Mouse (Mus musculus): ENCODE data around the gene Hdhd5. TPM values are rescaled to one million over a fixed set of nuclear protein-coding genes. Genes with fewer than 3 reads are reported as not detected.

Hdhd5 gene
- polyA plus RNA-seq, 1 experiment from 2014 or later: 7.1 TPM

GRCm38 (mm10) chr6:120539132-120539759 lies 8.1 kb upstream of the Hdhd5 start:
- Histone ChIP-seq H3K4me2 (ENCODE audit: low read depth, low read length) (peak overlapping the region; percentile 50), H3K27me3 (ENCODE audit: insufficient read depth, low read length) (no peaks in the 10 kb centered on the region), H3K9me3 (ENCODE audit: low read length) (no peaks in the 10 kb centered on the region), H3K4me1 (ENCODE audit: insufficient read depth) (peaks cover 5% of the 10 kb centered on the region), H3K36me3 (replicated peaks; ENCODE audit: insufficient read depth, low read length) (no peaks in the 10 kb centered on the region), H3K4me3 (ENCODE audit: low read depth, low read length) (no peak overlapping the region), H3K27ac (ENCODE audit: low read depth) (peak overlapping the region; percentile 77), H3K9ac (replicated peaks) (no peak overlapping the region; the same call in 1 of the 2 replicates)
- ATAC-seq: peak; percentile 91
- peak; percentile 87 for DNase-seq
- TF ChIP-seq EP300 (IDR thresholded peaks at IDR 0.05; ENCODE audit: low read depth) (no peak), CTCF (IDR thresholded peaks at IDR 0.05; ENCODE audit: low read depth) (peak; percentile 99)
- WGBS (ENCODE audit: insufficient replicate concordance): 12% methylated on average over 16 of the region's 16 CpGs

- no peak for TF ChIP-seq EP300 (IDR thresholded peaks at IDR 0.05; ENCODE audit: low read depth)
- peak; percentile 46 for TF ChIP-seq CTCF (IDR thresholded peaks at IDR 0.05; ENCODE audit: low read depth)
- WGBS (ENCODE audit: insufficient replicate concordance): 78% methylated on average over 2 of the region's 2 CpGs
- H3K9ac ChIP-seq (replicated peaks): no peak overlapping the region
- no peak overlapping the region for H3K4me2 ChIP-seq (ENCODE audit: low read depth, low read length)
- no peak for DNase-seq
- H3K4me1 ChIP-seq (ENCODE audit: insufficient read depth): peaks cover 11% of the 10 kb centered on the region
- H3K9me3 ChIP-seq (ENCODE audit: low read length): no peaks in the 10 kb centered on the region
- H3K27me3 ChIP-seq (ENCODE audit: insufficient read depth, low read length): no peaks in the 10 kb centered on the region
- no peaks in the 10 kb centered on the region for H3K36me3 ChIP-seq (replicated peaks; ENCODE audit: insufficient read depth, low read length)
- no peak for ATAC-seq
- H3K27ac ChIP-seq (ENCODE audit: low read depth): no peak overlapping the region
- no peak overlapping the region for H3K4me3 ChIP-seq (ENCODE audit: low read depth, low read length)
Measured at GRCm38 (mm10) chr6:120536337-120536736, 5.2 kb upstream of the Hdhd5 start.

- ATAC-seq: no peak
- Histone ChIP-seq H3K9me3 (ENCODE audit: low read length) (no peaks in the 10 kb centered on the region), H3K4me3 (ENCODE audit: low read depth, low read length) (no peak overlapping the region), H3K4me1 (ENCODE audit: insufficient read depth) (peaks cover 22% of the 10 kb centered on the region), H3K27me3 (ENCODE audit: insufficient read depth, low read length) (no peaks in the 10 kb centered on the region), H3K9ac (replicated peaks) (no peak overlapping the region), H3K4me2 (ENCODE audit: low read depth, low read length) (peak overlapping the region; percentile 98; the same call in 1 of the 2 replicates), H3K36me3 (replicated peaks; ENCODE audit: insufficient read depth, low read length) (no peaks in the 10 kb centered on the region), H3K27ac (ENCODE audit: low read depth) (no peak overlapping the region)
- TF ChIP-seq EP300 (IDR thresholded peaks at IDR 0.05; ENCODE audit: low read depth) (no peak), CTCF (IDR thresholded peaks at IDR 0.05; ENCODE audit: low read depth) (no peak)
- DNase-seq: no peak
- WGBS (ENCODE audit: insufficient replicate concordance): 78% methylated on average over 1 of the region's 1 CpGs
Measured at GRCm38 (mm10) chr6:120532594-120532993, 1.5 kb upstream of the Hdhd5 start.

GRCm38 (mm10) chr6:120529123-120529522 lies 2.0 kb downstream of the Hdhd5 start:
- no peak overlapping the region for H3K27ac ChIP-seq (ENCODE audit: low read depth)
- no peak for TF ChIP-seq EP300 (IDR thresholded peaks at IDR 0.05; ENCODE audit: low read depth)
- no peak for TF ChIP-seq CTCF (IDR thresholded peaks at IDR 0.05; ENCODE audit: low read depth)
- no peaks in the 10 kb centered on the region for H3K9me3 ChIP-seq (ENCODE audit: low read length)
- 54% methylated on average over 4 of the region's 4 CpGs for WGBS (ENCODE audit: insufficient replicate concordance)
- ATAC-seq (no peak), DNase-seq (no peak)
- peaks cover 22% of the 10 kb centered on the region for H3K4me1 ChIP-seq (ENCODE audit: insufficient read depth)
- no peak overlapping the region for H3K4me2 ChIP-seq (ENCODE audit: low read depth, low read length)
- H3K27me3 ChIP-seq (ENCODE audit: insufficient read depth, low read length): no peaks in the 10 kb centered on the region
- H3K36me3 ChIP-seq (replicated peaks; ENCODE audit: insufficient read depth, low read length): no peaks in the 10 kb centered on the region
- H3K9ac ChIP-seq (replicated peaks): no peak overlapping the region
- H3K4me3 ChIP-seq (ENCODE audit: low read depth, low read length): no peak overlapping the region

GRCm38 (mm10) chr6:120524796-120525195 lies 6.3 kb downstream of the Hdhd5 start:
- Histone ChIP-seq H3K4me1 (ENCODE audit: insufficient read depth) (peaks cover 5% of the 10 kb centered on the region), H3K27ac (ENCODE audit: low read depth) (no peak overlapping the region), H3K4me3 (ENCODE audit: low read depth, low read length) (no peak overlapping the region), H3K36me3 (replicated peaks; ENCODE audit: insufficient read depth, low read length) (peaks cover 14% of the 10 kb centered on the region), H3K4me2 (ENCODE audit: low read depth, low read length) (no peak overlapping the region), H3K9ac (replicated peaks) (no peak overlapping the region), H3K27me3 (ENCODE audit: insufficient read depth, low read length) (no peaks in the 10 kb centered on the region), H3K9me3 (ENCODE audit: low read length) (no peaks in the 10 kb centered on the region)
- WGBS (ENCODE audit: insufficient replicate concordance): 83% methylated on average over 5 of the region's 5 CpGs
- TF ChIP-seq CTCF (IDR thresholded peaks at IDR 0.05; ENCODE audit: low read depth): no peak
- no peak for TF ChIP-seq EP300 (IDR thresholded peaks at IDR 0.05; ENCODE audit: low read depth)
- ATAC-seq (no peak), DNase-seq (no peak)

- H3K9me3 ChIP-seq (ENCODE audit: low read length): no peaks in the 10 kb centered on the region
- H3K36me3 ChIP-seq (replicated peaks; ENCODE audit: insufficient read depth, low read length): peaks cover 14% of the 10 kb centered on the region
- H3K27ac ChIP-seq (ENCODE audit: low read depth): no peak overlapping the region
- ATAC-seq (no peak), DNase-seq (no peak)
- no peak overlapping the region for H3K4me2 ChIP-seq (ENCODE audit: low read depth, low read length)
- H3K4me1 ChIP-seq (ENCODE audit: insufficient read depth): peaks cover 14% of the 10 kb centered on the region
- WGBS (ENCODE audit: insufficient replicate concordance): 90% methylated on average over 5 of the region's 5 CpGs
- H3K27me3 ChIP-seq (ENCODE audit: insufficient read depth, low read length): no peaks in the 10 kb centered on the region
- no peak for TF ChIP-seq EP300 (IDR thresholded peaks at IDR 0.05; ENCODE audit: low read depth)
- TF ChIP-seq CTCF (IDR thresholded peaks at IDR 0.05; ENCODE audit: low read depth): no peak
- H3K9ac ChIP-seq (replicated peaks): no peak overlapping the region
- no peak overlapping the region for H3K4me3 ChIP-seq (ENCODE audit: low read depth, low read length)
Measured at GRCm38 (mm10) chr6:120519647-120520046, 11.5 kb downstream of the Hdhd5 start.

Data from liver, postnatal 0 days (tissue).